Mouse (Mus musculus) spleen, adult 2 months (tissue): Measurements from ENCODE around the gene Rnf207. TPM values are rescaled to one million over a fixed set of nuclear protein-coding genes. Genes with fewer than 3 reads are reported as not detected.
A peak's percentile ranks its signal among the peaks of the same experiment; 100 is the strongest.

Experiments
- DNase-seq, 2 experiments: peaks; one replicate each; pipeline versions ENCODE4 v3.0.0 to v3.0.0-alpha.2; 2012 to 2021; ENCODE audit warnings: low spot score in 2 of 2, low read depth in 1 of 2
- H3K27ac ChIP-seq: fragments of 200-500 bp; 2 replicates; pipeline ENCODE4 v1.5.1; 2012; ENCODE audit warnings: low read length, inconsistent platforms; ENCODE audit not compliant: insufficient read depth
- H3K27me3 ChIP-seq: fragments of 200-500 bp; 2 replicates; pipeline ENCODE4 v1.6.1; 2012; ENCODE audit warnings: mild to moderate bottlenecking, moderate library complexity, low read length, inconsistent platforms; ENCODE audit not compliant: control insufficient read depth, insufficient read depth
- H3K36me3 ChIP-seq: fragments of 200-500 bp; 2 replicates; pipeline ENCODE4 v1.6.1; 2012; ENCODE audit warnings: mild to moderate bottlenecking, low read length, inconsistent platforms; ENCODE audit not compliant: control insufficient read depth, insufficient read depth
- H3K4me1 ChIP-seq: fragments of 200-500 bp; 2 replicates; pipeline ENCODE4 v1.6.1; 2011; ENCODE audit warnings: inconsistent platforms; ENCODE audit not compliant: control insufficient read depth, insufficient read depth, insufficient read length
- H3K4me3 ChIP-seq: fragments of 200-500 bp; 2 replicates; pipeline ENCODE4 v1.5.1; 2011; ENCODE audit warnings: mild to moderate bottlenecking, inconsistent platforms; ENCODE audit not compliant: insufficient read depth, insufficient read length; ENCODE audit errors: extremely low read depth
- CTCF ChIP-seq: fragments of 200-500 bp; IDR thresholded peaks from 2 replicates; pipeline ENCODE4 v1.5.1; 2011; ENCODE audit warnings: mild to moderate bottlenecking, inconsistent platforms; ENCODE audit not compliant: insufficient read depth, insufficient read length, insufficient replicate concordance; ENCODE audit errors: extremely low read depth
- POLR2A ChIP-seq: fragments of 200-500 bp; IDR thresholded peaks from 2 replicates; pipeline ENCODE4 v1.6.1; 2011; ENCODE audit warnings: low read depth, low read length, inconsistent platforms
- WGBS: fragments of 180-500 bp; shearing (Covaris S2); methylation state at CpG from one replicate; pipeline ENCODE4 v1.1.7; 2018; 5-methylcytosine and 5-hydroxymethylcytosine counted together
- polyA plus RNA-seq: library from polyadenylated mRNA; depleted of rRNA; stranded (reverse); fragments of >200 nt; gene quantifications from 2 replicates; pipeline ENCODE4 v1.2.3, GENCODE M21; 2012

The Rnf207 gene
- polyA plus RNA-seq, 1 experiment = 0.08 TPM

DNA sequence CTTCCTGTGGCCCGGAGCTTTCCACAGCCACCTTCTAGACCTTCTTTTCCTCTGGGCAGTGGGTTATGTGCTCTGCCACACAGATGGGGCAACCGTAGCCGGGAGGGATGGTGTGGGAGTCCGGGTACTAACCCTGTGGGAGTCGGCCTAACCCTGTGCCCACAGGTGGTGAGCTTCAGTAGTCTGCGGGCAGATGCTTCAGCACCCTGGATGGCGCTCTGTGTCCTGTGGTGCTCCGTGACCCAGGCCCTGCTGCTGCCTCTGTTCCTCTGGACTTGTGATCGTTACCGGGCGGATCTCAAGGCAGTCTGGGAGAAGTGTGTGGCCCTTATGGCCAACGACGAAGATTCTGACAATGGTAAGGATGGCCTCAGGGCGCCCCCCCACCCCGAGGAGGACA is 37.2 kb downstream of the Rnf207 start:
- Histone ChIP-seq H3K4me1 (peaks cover 10% of the 10 kb centered on the region), H3K4me3 (no peak overlapping the region), H3K36me3 (no peaks in the 10 kb centered on the region), H3K27ac (no peak overlapping the region), H3K27me3 (peaks cover 13% of the 10 kb centered on the region)
- TF ChIP-seq POLR2A (no peak), CTCF (no peak)
- WGBS = 56% methylated on average over 15 of the region's 15 CpGs
- DNase-seq = no peak

DNA sequence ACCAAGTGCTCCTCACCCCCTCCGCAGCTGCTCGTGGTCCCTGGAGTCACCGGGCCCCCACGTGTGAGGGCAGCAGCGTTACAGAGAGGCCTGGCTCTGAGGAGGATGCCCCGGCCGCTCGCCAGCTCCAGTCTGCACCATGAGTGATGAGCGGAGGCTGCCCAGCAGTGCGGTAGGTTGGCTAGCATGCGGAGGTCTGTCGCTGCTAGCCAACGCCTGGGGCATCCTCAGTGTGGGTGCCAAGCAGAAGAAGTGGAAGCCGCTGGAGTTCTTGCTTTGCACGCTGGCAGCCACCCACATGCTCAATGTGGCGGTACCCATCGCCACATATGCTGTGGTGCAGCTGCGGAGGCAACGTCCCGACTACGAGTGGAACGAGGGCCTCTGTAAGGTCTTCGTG is 39.8 kb downstream of the Rnf207 start:
- H3K27ac ChIP-seq = no peak overlapping the region
- H3K4me3 ChIP-seq = no peak overlapping the region
- 87% methylated on average over 23 of the region's 23 CpGs for WGBS
- no peaks in the 10 kb centered on the region for H3K36me3 ChIP-seq
- no peak for TF ChIP-seq CTCF
- no peak for TF ChIP-seq POLR2A
- DNase-seq = no peak
- peaks cover 10% of the 10 kb centered on the region for H3K4me1 ChIP-seq
- peaks cover 14% of the 10 kb centered on the region for H3K27me3 ChIP-seq

DNA sequence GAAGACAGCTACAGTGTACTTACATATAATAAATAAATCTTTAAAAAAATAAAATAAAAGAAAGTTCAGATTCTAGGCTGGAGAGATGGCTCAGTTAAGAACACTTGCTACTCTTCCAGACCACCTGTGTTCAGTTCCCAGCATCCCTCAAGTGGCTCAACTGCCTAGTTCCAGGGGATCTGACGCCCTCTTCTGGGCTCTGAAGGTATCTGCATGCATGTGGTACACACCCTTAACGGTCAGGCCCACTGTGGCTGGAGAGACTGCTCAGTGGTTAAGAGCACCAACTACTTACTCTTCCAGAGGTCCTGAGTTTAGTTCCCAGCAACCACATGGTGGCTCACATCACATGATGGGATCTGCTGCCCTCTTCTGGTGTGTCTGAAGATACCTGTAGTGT is 40.9 kb downstream of the Rnf207 start:
- H3K27me3 ChIP-seq = peaks cover 15% of the 10 kb centered on the region
- no peak overlapping the region for H3K27ac ChIP-seq
- DNase-seq = no peak
- 67% methylated on average over 2 of the region's 2 CpGs for WGBS
- peaks cover 5% of the 10 kb centered on the region for H3K4me1 ChIP-seq
- no peak overlapping the region for H3K4me3 ChIP-seq
- no peaks in the 10 kb centered on the region for H3K36me3 ChIP-seq
- TF ChIP-seq CTCF (no peak), POLR2A (no peak)

DNA sequence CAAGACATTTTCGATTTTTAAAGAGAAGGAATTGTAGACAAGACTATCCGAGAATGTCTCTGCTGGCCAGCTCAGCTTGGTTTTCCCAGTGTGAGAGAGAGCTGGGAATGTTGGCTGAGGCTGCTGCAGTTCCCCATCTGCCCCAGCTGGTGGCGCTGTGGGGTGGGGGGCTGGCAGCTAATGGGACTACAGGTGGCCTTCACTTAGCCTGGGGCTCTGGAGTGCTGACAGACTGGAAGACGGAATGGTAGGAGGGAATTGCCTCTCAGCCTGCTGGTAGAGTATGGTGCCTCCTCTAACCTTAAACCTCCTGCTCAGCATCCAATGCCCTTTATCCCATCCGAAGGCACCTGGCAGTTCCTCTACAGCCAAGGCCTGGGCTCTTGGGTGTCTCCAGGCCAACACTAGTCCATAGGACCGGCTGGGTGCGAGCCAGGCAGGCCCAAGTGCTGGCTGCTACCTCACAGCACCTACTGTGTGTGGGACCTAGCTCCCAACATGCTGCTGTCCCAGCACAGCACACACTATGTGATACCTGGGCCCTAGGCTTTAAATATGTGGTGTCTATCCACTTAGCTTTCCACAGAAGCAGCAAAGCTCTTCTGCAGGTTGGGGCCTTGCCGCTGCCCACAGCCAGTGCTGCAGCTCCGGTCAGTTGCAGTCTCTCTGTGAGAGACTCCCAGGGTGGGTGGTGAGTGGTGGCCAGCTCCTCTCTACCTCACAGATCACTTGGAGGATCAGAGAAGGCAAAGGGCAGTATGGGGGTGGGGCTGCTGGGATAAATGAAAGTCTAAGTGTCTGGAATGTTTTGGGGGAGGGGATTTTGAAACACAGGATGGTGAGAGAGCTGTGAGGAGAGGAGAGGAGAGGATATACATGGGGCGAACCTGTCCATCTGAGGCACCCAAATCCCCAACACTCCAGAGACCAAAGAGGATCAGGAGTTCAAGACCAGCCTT is 42.1 kb downstream of the Rnf207 start:
- H3K4me3 ChIP-seq = no peak overlapping the region
- TF ChIP-seq POLR2A = no peak
- peak; percentile 32; the same call in 1 of the 2 replicates for TF ChIP-seq CTCF
- WGBS = 63% methylated on average over 10 of the region's 10 CpGs
- H3K27me3 ChIP-seq = peaks cover 10% of the 10 kb centered on the region
- DNase-seq = no peak
- H3K27ac ChIP-seq = no peak overlapping the region
- H3K4me1 ChIP-seq = no peaks in the 10 kb centered on the region; the same call in none of the 2 replicates
- H3K36me3 ChIP-seq = no peaks in the 10 kb centered on the region

DNA sequence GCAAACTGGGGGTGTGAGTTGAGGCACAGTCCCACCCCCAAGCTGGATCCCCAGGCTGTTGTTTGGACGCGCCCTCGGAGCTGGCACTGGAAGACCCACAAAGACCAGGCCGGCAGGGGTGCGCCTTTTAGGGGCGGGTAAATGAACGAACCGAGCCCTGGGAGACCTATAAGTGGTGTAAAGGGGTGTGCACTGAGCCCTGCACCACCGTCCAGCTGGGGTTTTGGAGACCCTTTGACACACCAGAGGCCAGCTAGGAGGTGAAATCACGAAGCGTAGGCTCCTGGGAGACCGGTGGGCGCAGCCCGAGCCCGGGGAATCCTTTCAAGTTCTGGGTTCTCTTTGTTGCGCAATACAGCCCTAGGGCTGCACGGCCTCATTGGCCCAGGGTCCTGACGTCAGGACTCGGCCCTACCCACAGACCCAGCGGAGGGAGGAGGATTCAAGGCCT is 44.1 kb downstream of the Rnf207 start:
- H3K4me1 ChIP-seq = no peaks in the 10 kb centered on the region; the same call in none of the 2 replicates
- no peaks in the 10 kb centered on the region for H3K36me3 ChIP-seq
- H3K27me3 ChIP-seq = peaks cover 10% of the 10 kb centered on the region
- WGBS = 6% methylated on average over 20 of the region's 20 CpGs
- DNase-seq = no peak
- H3K4me3 ChIP-seq = peak overlapping the region; percentile 4; the same call in 1 of the 2 replicates
- TF ChIP-seq POLR2A (no peak), CTCF (no peak)
- H3K27ac ChIP-seq = no peak overlapping the region; the same call in 1 of the 2 replicates

DNA sequence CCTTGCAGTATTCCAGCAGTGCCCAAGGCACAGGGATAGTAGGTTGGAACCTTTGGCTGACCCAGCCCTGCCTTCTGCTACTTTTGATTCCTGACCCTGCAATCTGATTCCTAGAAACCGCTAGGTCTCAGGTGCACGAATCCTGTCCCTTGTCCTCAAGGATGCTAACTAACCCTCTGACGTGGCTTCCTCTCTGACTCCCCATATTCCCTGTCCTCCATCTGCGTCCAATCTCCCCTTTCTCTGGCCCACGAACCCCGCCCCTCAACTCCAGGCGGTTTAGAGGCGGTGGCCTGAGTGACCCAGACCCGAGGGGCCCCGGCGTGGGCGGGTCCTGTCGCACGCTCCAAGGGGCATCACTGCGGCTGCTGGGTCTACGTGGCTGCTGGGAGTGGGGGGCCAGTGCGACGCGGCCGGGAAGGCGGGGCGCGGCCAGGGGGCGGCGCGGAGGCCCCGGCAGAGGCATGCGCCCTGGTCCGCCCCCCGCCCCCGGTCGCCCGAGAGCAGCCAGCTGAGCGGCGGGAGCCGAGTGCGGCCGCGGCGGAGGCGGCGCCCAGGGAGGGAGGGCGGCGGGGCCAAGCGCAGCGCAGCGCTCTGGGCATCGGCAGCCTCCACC is 45.1 kb downstream of the Rnf207 start, which contains the start of gene Gpr153:
Gpr153 (plus strand) TSS at position 612 of the 616 bp plus-strand sequence.
- H3K27ac ChIP-seq = no peak within 1 kb of the TSS; the same call in 1 of the 2 replicates
- peaks cover 10% of the 10 kb centered on the region for H3K27me3 ChIP-seq
- no peaks in the 10 kb centered on the region; the same call in none of the 2 replicates for H3K4me1 ChIP-seq
- no peak for DNase-seq
- WGBS = 9% methylated on average over 37 of the region's 48 CpGs
- no peak for TF ChIP-seq CTCF
- no peak for TF ChIP-seq POLR2A
- H3K4me3 ChIP-seq = peak within 1 kb of the TSS; percentile 40; the same call in 1 of the 2 replicates
- no peaks in the 10 kb centered on the region for H3K36me3 ChIP-seq
